Mouse (Mus musculus) ES-E14 (cell line): ENCODE results near the gene Gm9999. TPM values are rescaled to one million over a fixed set of nuclear protein-coding genes. Genes with fewer than 3 reads are reported as not detected.
"Not testable (repeated sequence)": the region's sequence is repeated elsewhere in the genome, so short reads cannot be mapped to it uniquely, and the experiment has no call there.

Experiments
- DNase-seq: peaks from one replicate; pipeline ENCODE4 v3.0.0-alpha.2; 2013; ENCODE audit warnings: low read depth, low spot score
- H3K27ac ChIP-seq: 2 replicates; pipeline ENCODE4 v1.5.1; 2012; ENCODE audit warnings: low read depth, mild to moderate bottlenecking, low read length, moderate library complexity, mixed read lengths; ENCODE audit not compliant: poor library complexity, insufficient read depth, severe bottlenecking
- H3K36me3 ChIP-seq: 2 replicates; pipeline ENCODE4 v1.6.1; 2012; ENCODE audit warnings: mild to moderate bottlenecking, low read length, moderate library complexity, mixed read lengths; ENCODE audit not compliant: control insufficient read depth, poor library complexity, insufficient read depth, severe bottlenecking
- H3K4me1 ChIP-seq, 2 experiments: fragments of 150-350 bp in 1 of 2; sonication (generic) in 1 of 2; 2 replicates each; pipeline ENCODE4 v1.6.1; 2012; ENCODE audit warnings: low read length in 2 of 2, mild to moderate bottlenecking in 1 of 2, mixed read lengths in 1 of 2; ENCODE audit not compliant: control insufficient read depth in 2 of 2, insufficient read depth in 2 of 2, poor library complexity in 1 of 2
- H3K4me3 ChIP-seq, 2 experiments: fragments of 150-350 bp in 1 of 2; sonication (generic) in 1 of 2; 2 replicates each; pipeline ENCODE4 v1.5.1; 2012; ENCODE audit warnings: low read length in 2 of 2, low read depth in 1 of 2, mild to moderate bottlenecking in 1 of 2, mixed read lengths in 1 of 2; ENCODE audit not compliant: insufficient read depth in 1 of 2, poor library complexity in 1 of 2, severe bottlenecking in 1 of 2
- H3K9ac ChIP-seq: 2 replicates; pipeline ENCODE4 v1.6.1; 2012; ENCODE audit warnings: low read depth, mild to moderate bottlenecking, low read length, mixed read lengths; ENCODE audit not compliant: poor library complexity, insufficient read depth, severe bottlenecking
- H3K9me3 ChIP-seq: fragments of 150-350 bp; sonication (generic); 2 replicates; pipeline ENCODE4 v1.6.1; 2012; ENCODE audit warnings: low read depth, mild to moderate bottlenecking, low read length; ENCODE audit not compliant: control insufficient read depth, insufficient read depth
- CHD2 ChIP-seq: IDR thresholded peaks from 2 replicates; pipeline ENCODE4 v1.6.1; 2014; ENCODE audit warnings: mild to moderate bottlenecking, low read depth, low read length, inconsistent platforms
- HCFC1 ChIP-seq: IDR thresholded peaks from 2 replicates; pipeline ENCODE4 v1.6.1; 2012; ENCODE audit warnings: low read length, inconsistent platforms, borderline replicate concordance; ENCODE audit not compliant: insufficient read depth
- MAFK ChIP-seq: IDR thresholded peaks from 2 replicates; pipeline ENCODE4 v1.6.1; 2014; ENCODE audit warnings: mild to moderate bottlenecking, low read depth, low read length, inconsistent platforms; ENCODE audit not compliant: insufficient read depth
- ZC3H11A ChIP-seq: IDR thresholded peaks from 2 replicates; pipeline ENCODE4 v1.6.1; 2012; ENCODE audit warnings: low read depth, mild to moderate bottlenecking, inconsistent platforms, low read length, borderline replicate concordance
- ZNF384 ChIP-seq: IDR thresholded peaks from 2 replicates; pipeline ENCODE4 v1.6.1; 2012; ENCODE audit warnings: low read depth, low read length, inconsistent platforms
- in situ Hi-C, 2 experiments: fragments of 600-800 bp; cut with MboI; formaldehyde crosslinking; loops; one replicate each; pipeline ENCODE4 v1.15.1; 2025; ENCODE audit warnings: low sequenced_read_pairs in 2 of 2, inconsistent platforms in 1 of 2; ENCODE audit not compliant: unreplicated experiment in 2 of 2
- total RNA-seq: library from RNA; depleted of rRNA; stranded (reverse); fragments of 300-350 nt; gene quantifications from 2 replicates; pipeline ENCODE4 v1.2.3, GENCODE M21; 2012

The Gm9999 gene
- total RNA-seq, 1 experiment, result not detected

- H3K4me3 ChIP-seq, result no peak overlapping the region
- no peak overlapping the region for H3K27ac ChIP-seq
- in situ Hi-C loops, result no loop called here
- TF ChIP-seq MAFK (no peak), CHD2 (no peak), ZNF384 (no peak), ZC3H11A (no peak), HCFC1 (no peak)
- DNase-seq, result no peak
- no peaks in the 10 kb centered on the region for H3K9me3 ChIP-seq
- no peak overlapping the region for H3K9ac ChIP-seq
- no peaks in the 10 kb centered on the region for H3K36me3 ChIP-seq
- H3K4me1 ChIP-seq, result peaks cover 0 to 5% of the 10 kb centered on the region in 2 experiments; a peak in 2 of 4 replicates
Measured at GRCm38 (mm10) chr7:47025429-47025828, 42.0 kb downstream of the Gm9999 start.

GRCm38 (mm10) chr7:47026899-47027298 is 43.5 kb downstream of the Gm9999 start:
- H3K4me3 ChIP-seq, H3K4me1 ChIP-seq, DNase-seq, in situ Hi-C loops, H3K9me3 ChIP-seq, H3K27ac ChIP-seq, H3K9ac ChIP-seq, H3K36me3 ChIP-seq: not testable (repeated sequence)

- Histone ChIP-seq H3K36me3 (no peaks in the 10 kb centered on the region), H3K4me3 (no peak overlapping the region), H3K4me1 (no peaks in the 10 kb centered on the region), H3K27ac (no peak overlapping the region), H3K9me3 (no peaks in the 10 kb centered on the region), H3K9ac (no peak overlapping the region)
- no peak for DNase-seq
- in situ Hi-C loops, result no loop called here
- TF ChIP-seq ZC3H11A (no peak), MAFK (no peak), HCFC1 (no peak), CHD2 (no peak), ZNF384 (no peak)
Measured at GRCm38 (mm10) chr7:47027520-47027919, 44.1 kb downstream of the Gm9999 start.

GRCm38 (mm10) chr7:47030517-47031193 is 47.3 kb downstream of the Gm9999 start:
- Histone ChIP-seq H3K36me3 (no peaks in the 10 kb centered on the region), H3K4me1 (no peaks in the 10 kb centered on the region), H3K27ac (no peak overlapping the region), H3K4me3 (no peak overlapping the region), H3K9me3 (no peaks in the 10 kb centered on the region), H3K9ac (no peak overlapping the region)
- TF ChIP-seq ZC3H11A, result no peak
- TF ChIP-seq ZNF384, result no peak
- no peak for TF ChIP-seq MAFK
- no peak for TF ChIP-seq CHD2
- no peak for TF ChIP-seq HCFC1
- in situ Hi-C loops, result loop anchor here in 1 of 2 experiments (10.0 kb wide), 1 partner anchor 114 kb away; no protein-coding TSS in a partner anchor
- DNase-seq, result no peak

- Histone ChIP-seq H3K4me3 (no peak overlapping the region), H3K9ac (no peak overlapping the region), H3K27ac (no peak overlapping the region), H3K36me3 (no peaks in the 10 kb centered on the region), H3K4me1 (no peaks in the 10 kb centered on the region), H3K9me3 (no peaks in the 10 kb centered on the region)
- TF ChIP-seq ZC3H11A, result no peak
- TF ChIP-seq MAFK, result no peak
- TF ChIP-seq CHD2, result no peak
- no peak for TF ChIP-seq HCFC1
- TF ChIP-seq ZNF384, result no peak
- in situ Hi-C loops, result loop anchor here in 1 of 2 experiments (10.0 kb wide), 1 partner anchor 113 kb away; no protein-coding TSS in a partner anchor
- no peak for DNase-seq
Measured at GRCm38 (mm10) chr7:47031371-47031770, 48.0 kb downstream of the Gm9999 start.
